Mouse (Mus musculus) cerebellum, adult 2 months (tissue): ENCODE measurements around the gene Gng12.

ENCODE experiments used
- CTCF ChIP-seq: fragments of 200-500 bp; IDR thresholded peaks from 2 replicates; pipeline ENCODE4 v1.5.1; 2011; ENCODE audit warnings: low read depth, mild to moderate bottlenecking, control low read depth, low read length, moderate library complexity, borderline replicate concordance; ENCODE audit not compliant: insufficient read depth
- POLR2A ChIP-seq: fragments of 200-500 bp; IDR thresholded peaks from 2 replicates; pipeline ENCODE4 v1.6.1; 2011; ENCODE audit warnings: low read length, control low read depth, borderline replicate concordance; ENCODE audit not compliant: insufficient read depth

GRCm38 (mm10) chr6:66967788-66968187, 71.6 kb downstream of the Gng12 start:
- TF ChIP-seq CTCF, result no peak
- TF ChIP-seq POLR2A, result no peak
